Mouse (Mus musculus) thymus, adult 18-20 months (tissue): ENCODE data around the gene Hpdl.

ENCODE experiments used
- DNase-seq, 2 experiments: peaks; one replicate each; pipeline ENCODE4 v3.0.0; 2022; ENCODE audit warnings: mixed read lengths in 2 of 2

The Hpdl gene

DNA sequence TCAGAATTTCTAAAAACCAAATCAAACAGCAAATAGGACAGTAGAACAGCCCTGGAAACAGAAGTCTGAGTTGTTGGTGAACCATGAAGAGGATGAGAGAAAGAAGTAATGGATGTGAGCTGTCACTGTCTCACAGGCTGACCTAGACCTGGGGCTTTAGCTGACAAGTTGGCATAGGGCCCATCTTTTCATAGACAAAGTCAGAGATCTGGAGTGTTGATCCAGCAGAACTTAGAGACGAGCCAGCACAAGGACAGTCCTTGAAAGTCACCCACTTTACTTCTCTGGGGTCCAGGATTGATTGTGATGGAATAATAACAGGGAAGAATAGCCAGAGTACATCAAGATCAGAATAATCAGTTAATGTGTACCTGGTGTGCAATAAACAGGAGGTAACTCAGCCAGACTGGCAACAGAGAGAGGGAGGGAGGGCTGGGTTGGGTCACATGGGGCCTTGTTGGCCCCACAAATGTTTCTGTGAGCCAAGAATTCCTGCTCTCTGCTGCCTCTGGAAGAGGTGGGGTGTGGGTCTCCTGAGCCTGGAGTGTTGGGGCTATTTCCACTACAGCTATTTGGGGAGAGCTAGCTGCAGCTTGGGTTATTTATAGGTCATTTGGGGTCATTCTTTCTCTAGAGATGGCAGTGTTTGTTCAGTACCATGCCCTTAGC, 24.9 kb downstream of the Hpdl start:
- no peak for DNase-seq

DNA sequence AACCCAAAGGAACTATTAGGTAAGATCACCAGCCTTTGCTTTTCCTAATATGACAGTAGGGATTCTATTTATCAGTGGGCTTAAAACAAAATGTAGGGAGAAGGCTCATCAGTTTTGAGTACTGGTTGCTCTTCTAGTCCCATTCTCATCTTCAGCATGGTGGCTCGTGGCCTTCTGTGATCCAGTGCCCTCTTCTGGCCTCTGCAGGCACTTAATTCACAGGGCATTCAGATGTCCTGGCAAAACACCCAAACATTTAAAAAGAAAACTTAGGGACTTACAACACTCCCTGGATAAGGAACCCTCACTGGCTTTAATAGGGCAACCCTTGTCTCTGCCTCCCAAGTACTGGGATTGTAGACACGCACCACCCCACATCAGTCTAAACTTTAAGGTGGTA, 27.2 kb downstream of the Hpdl start:
- DNase-seq: no peak

DNA sequence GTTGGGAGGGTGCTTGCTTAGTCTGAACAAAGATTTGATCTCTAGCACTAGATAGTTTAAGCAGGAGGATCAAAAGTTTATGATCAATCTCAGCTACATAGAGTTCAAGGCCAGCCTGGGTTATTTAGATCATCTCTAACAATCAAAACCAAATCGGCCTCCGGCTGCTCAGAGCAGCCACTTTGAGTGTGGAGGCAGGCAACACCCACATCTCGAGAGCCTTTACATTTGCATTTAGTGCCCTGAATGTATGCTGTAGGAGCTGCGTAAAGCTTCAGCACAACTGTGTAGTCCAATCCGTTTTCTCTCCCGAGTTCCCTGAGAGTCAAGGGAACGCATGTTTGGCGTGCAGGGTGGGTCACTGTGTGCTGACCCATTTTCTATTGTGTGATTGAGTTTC, 29.1 kb downstream of the Hpdl start:
- DNase-seq: no peak

DNA sequence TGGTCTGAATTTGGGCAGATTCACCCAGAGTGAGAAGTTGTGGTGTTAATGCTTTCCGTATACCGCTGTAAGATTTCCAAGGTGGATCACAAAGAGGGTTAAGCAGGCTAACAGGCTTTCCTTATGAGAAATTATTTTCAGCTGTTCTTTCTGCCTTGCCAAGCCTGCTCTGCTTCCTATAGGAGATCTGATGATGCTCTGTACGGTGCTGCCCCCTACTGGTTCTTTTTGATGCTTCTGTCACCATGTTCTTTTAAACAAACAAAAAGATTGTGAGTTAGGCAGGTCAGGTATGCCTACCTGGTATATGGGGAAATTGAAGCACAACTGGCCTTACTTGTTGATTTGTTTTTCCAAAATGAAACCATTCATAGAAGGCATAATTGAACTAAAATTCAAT, 32.6 kb downstream of the Hpdl start:
- DNase-seq: peak in 1 of 2 experiments; percentile 50

DNA sequence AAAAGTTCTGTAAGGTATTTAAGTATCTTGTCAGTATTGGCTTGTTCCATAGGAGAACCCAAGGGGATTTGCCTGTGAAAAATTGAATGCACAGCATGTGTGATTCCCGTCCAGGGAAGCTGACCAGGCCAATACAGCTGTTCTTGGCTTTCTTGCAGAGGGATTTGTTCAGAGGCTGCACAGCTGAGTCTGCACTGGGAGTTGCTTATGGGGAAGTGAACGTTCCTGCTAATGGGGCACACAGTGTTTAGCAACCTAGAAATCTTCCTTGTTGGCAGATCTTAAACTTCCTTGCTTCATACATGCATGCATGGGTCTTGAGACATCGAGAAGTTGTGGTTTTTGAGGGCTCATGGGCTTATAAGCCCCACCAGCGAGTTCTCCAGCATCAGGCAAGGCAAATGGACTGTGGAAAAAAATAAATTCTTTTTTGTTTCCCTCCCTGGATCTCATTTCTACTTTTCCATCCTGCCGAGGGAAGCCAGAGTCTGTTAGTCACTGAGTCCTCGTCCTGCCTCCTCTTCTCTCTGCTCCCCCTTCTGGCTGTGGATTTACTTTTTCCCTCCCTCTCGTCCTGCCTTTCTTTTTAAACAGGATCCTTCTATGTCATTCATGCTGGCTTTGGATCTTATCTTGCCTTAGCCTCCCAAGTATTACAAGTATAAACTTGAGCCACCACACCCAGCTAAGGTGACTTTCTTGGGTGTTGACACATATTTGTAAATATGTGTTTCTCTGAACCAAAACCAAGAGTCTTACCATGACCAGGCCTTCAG, 33.3 kb downstream of the Hpdl start:
- no peak for DNase-seq

DNA sequence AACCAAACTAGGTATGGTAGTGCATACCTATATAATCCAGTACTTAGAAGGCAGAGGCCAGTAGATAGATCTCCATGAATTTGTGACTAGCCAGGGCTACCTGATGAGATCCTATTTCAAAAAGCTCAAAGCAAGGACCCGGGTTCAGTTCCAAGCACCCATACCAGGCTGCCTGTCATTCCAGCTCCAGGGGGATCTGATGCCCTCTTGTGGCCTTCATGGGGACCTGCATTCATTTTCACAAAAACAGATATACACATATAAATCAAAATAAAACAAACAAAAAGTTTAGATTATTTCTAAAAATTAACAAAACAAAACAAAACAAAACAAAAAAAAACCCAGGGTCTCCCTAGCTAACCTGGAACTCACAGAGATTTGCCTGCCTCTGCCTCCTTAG, 34.9 kb downstream of the Hpdl start:
- DNase-seq: no peak

DNA sequence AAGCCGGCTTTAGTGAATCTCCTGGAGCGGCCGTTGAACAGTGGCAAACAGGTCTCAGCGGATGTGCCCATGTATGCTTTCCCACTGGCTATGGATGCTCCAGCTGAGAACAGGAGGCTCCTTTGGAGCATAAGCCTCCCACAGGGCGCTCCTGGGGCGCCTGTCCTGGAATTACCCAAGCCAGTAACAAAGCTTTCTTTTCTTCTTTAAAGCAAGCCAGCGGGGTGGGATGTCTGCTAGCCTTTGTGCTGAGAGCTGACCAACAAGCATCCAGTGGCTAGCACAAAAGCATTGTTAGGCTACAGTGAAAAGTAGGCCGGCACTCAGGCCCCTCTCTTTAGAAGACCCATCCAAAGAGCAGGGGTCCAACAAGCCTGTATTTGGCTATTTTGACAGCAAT, 39.3 kb downstream of the Hpdl start:
- DNase-seq: no peak

DNA sequence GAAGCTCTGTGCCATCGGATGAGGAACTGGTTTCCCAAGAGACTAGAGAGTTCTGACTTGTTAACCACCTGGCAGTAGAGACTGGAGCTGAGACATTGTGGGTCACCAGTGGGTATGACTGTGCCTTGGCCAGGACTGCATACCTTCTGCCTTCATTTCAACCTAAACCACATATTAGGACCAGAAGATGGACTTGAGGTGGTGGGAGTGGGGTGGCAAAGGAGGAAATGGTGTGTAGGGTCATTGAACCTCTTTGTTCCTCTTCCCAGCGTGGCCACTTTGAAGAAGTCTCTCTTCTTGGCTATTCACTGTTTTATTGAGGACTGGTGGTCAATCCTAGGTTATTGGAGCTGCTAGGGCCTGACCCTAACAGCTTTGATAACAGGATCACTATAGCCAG, 40.1 kb downstream of the Hpdl start:
- DNase-seq: no peak

DNA sequence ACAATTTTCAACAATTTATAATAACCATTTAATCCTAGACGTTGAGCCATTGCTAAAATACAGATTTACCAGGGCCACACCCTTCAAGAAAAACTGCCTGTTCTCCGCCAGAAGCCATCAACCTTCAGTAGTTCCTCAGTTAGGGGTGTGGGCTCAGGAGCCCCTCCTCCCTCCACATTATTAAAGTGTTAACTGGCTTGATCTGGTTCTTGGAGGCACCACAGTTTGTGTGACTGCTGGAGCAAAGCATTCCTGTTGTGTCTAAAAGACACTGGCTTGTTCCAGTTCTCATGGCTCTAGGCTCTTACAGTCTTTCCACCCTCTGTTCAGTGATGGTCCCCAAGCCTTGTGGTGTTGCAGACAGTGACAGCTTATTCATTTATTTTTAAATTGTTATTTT, 41.0 kb downstream of the Hpdl start:
- DNase-seq: no peak

DNA sequence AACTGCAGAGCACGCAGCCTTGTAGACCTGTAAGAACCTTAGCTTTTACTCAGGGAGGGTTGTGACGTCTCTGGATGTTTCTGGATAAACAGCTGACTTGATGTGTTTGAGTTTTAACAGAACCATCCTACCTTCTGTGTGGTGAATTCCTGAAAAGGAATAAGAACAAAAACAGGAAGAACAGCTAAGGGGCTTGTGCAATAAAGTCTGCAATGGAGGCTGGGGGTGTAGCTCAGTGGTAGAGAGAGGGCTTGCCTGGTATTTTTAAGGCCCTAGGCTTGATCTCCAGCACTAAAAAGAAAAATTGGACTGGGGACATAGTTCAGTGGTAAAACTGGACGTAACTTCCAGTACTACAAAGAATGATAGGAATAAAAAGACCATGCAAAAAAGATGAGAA, 44.4 kb downstream of the Hpdl start:
- DNase-seq: no peak

DNA sequence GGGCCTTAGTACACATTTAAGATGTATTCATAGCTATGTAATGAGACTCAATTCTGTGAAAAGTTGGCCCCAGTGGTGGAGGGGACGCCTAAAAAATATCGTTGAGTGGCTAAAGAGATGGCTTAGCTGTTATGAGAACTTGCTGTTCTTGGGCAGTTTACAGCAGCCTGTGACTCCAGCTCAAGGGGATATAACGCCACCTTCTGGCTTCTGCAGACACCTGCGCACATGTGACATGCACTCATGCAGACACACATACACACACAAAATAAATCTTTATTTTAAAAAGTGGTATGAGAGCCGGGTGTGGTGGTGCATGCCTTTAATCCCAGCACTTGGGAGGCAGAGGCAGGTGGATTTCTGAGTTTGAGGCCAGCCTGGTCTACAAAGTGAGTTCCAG, 45.1 kb downstream of the Hpdl start:
- DNase-seq: no peak
